Mouse (Mus musculus) left cerebral cortex, postnatal 4 days (tissue): Measurements from ENCODE around the gene Gm11037. TPM values are rescaled to one million over a fixed set of nuclear protein-coding genes. Genes with fewer than 3 reads are reported as not detected.

Experiments
- DNase-seq: peaks from one replicate; pipeline ENCODE4 v3.0.0-alpha.2; 2022
- intact Hi-C: fragments of 180-260 bp; cut with DNase I; formaldehyde crosslinking; loops from one replicate; pipeline ENCODE4 v1.15.1; 2025
- total RNA-seq, 2 experiments: library from RNA; stranded (reverse); gene quantifications; 2 replicates each; pipeline ENCODE4 v1.2.3; 2021

The Gm11037 gene
- total RNA-seq, 2 experiments from 2014 or later = not detected

- intact Hi-C loops = no loop called here
- DNase-seq = no peak
These were observed 13.7 kb downstream of the Gm11037 start for GRCm38 (mm10) chr2:131147043-131147365.

- no peak for DNase-seq
- intact Hi-C loops = no loop called here
These were observed 15.3 kb downstream of the Gm11037 start for GRCm38 (mm10) chr2:131148353-131149253.

- intact Hi-C loops = no loop called here
- no peak for DNase-seq
These were observed 15.9 kb downstream of the Gm11037 start for GRCm38 (mm10) chr2:131149254-131149578.

- DNase-seq = no peak
- intact Hi-C loops = no loop called here
These were observed 19.0 kb downstream of the Gm11037 start for GRCm38 (mm10) chr2:131152166-131152730.

GRCm38 (mm10) chr2:131154036-131154435 lies 20.7 kb downstream of the Gm11037 start:
- intact Hi-C loops = no loop called here
- DNase-seq = no peak

- intact Hi-C loops = no loop called here
- DNase-seq = no peak
These were observed 23.7 kb downstream of the Gm11037 start for GRCm38 (mm10) chr2:131156987-131157386.

GRCm38 (mm10) chr2:131159491-131159910 lies 26.2 kb downstream of the Gm11037 start:
- no peak for DNase-seq

GRCm38 (mm10) chr2:131159938-131160581 lies 26.8 kb downstream of the Gm11037 start, which contains the start of gene 1700037H04Rik:
1700037H04Rik (minus strand) TSS chr2:131160081.
- intact Hi-C loops = no loop called here
- peak; percentile 98 for DNase-seq

More at GRCm38 (mm10) chr2:131159491-131159910, 26.2 kb downstream of the Gm11037 start:
- intact Hi-C loops = no loop called here

GRCm38 (mm10) chr2:131160671-131161111 lies 27.4 kb downstream of the Gm11037 start:
- DNase-seq = no peak
- intact Hi-C loops = no loop called here

GRCm38 (mm10) chr2:131163924-131164323 lies 30.6 kb downstream of the Gm11037 start:
- DNase-seq = no peak
- intact Hi-C loops = no loop called here

- DNase-seq = no peak
- intact Hi-C loops = no loop called here
These were observed 32.9 kb downstream of the Gm11037 start for GRCm38 (mm10) chr2:131166172-131166571.

- intact Hi-C loops = no loop called here
- DNase-seq = no peak
These were observed 34.7 kb downstream of the Gm11037 start for GRCm38 (mm10) chr2:131167984-131168383.

- no peak for DNase-seq
- intact Hi-C loops = no loop called here
These were observed 35.6 kb downstream of the Gm11037 start for GRCm38 (mm10) chr2:131168914-131169313.

GRCm38 (mm10) chr2:131170936-131171335 lies 37.6 kb downstream of the Gm11037 start:
- intact Hi-C loops = no loop called here
- DNase-seq = no peak

- peak; percentile 60 for DNase-seq
- intact Hi-C loops = no loop called here
These were observed 38.3 kb downstream of the Gm11037 start for GRCm38 (mm10) chr2:131171401-131172104.

GRCm38 (mm10) chr2:131172322-131172721 lies 39.0 kb downstream of the Gm11037 start:
- intact Hi-C loops = no loop called here
- no peak for DNase-seq

GRCm38 (mm10) chr2:131174700-131175099 lies 41.4 kb downstream of the Gm11037 start:
- DNase-seq = peak; percentile 41
- intact Hi-C loops = no loop called here

- intact Hi-C loops = no loop called here
- DNase-seq = no peak
These were observed 42.1 kb downstream of the Gm11037 start for GRCm38 (mm10) chr2:131175286-131175944.

- DNase-seq = no peak
- intact Hi-C loops = no loop called here
These were observed 42.6 kb downstream of the Gm11037 start for GRCm38 (mm10) chr2:131175945-131176309.

- intact Hi-C loops = no loop called here
- no peak for DNase-seq
These were observed 43.2 kb downstream of the Gm11037 start for GRCm38 (mm10) chr2:131176491-131176890.

GRCm38 (mm10) chr2:131177932-131178331 lies 44.6 kb downstream of the Gm11037 start:
- no peak for DNase-seq
- intact Hi-C loops = no loop called here
